8 mouse cellular contexts compared by ENCODE assay signal in the genomic region with DNA sequence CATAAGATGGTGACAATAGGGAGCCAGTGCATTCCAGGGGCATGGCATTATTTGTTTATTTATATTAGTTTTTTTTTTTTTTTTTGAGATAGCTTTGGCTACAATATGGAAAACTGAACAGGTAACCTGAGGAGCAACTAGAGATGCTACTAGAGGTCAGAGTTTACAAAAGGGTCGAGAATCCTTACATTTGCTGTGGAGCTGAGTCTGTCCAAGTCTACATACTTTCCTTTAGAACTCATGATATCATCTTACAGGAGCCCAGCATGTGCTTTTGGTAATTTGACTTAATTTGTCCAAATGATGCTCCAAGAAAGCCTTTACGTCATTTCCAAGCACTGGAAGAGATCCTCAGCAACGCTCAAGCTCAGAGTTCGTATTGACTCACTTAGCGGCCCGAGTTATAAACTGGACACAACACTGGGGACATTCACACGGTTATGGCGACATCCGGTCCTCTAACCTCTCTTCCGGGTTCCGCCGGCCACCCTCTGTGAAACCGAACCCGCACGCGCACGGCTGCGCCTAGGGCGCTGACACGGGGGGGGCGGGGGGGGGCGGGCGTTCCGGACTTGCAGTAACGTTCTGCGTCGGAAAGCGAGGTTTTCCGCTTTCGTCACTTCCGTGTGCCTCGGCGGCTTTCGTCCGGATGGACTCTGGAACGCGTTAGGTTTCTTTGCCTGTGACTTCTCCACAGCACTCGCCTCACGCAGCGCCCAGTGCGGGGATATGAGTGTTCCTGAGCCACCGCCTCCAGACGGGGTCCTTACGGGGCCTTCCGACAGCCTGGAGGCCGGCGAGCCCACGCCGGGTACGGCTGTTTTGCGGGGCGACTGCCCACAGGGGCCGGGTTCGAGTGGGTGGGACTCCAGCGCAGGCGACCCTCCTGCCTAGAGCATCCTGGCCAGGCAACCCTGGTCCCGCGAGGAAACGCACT. TPM values are rescaled to one million over a fixed set of nuclear protein-coding genes. Genes with fewer than 3 reads are reported as not detected.
DNase-seq lines count a peak whose midpoint lies in the region; ATAC-seq lines count a peak whose summit lies in the region.

A gene (plus strand): TSS at position 610 of the 937 bp plus-strand sequence.

- DNase-seq in B cell, adult 2 months: peak; percentile 91 to 92
- peak; percentile 99 for DNase-seq in brain, adult 2 months (ENCODE audit: low read depth, low spot score)
- peak; percentile 96 for DNase-seq in heart, embryonic 10.5 days (ENCODE audit: low spot score)
- peak; percentile 88 for DNase-seq in liver
- peak; percentile 83 to 90 for DNase-seq in spleen, postnatal 4 days (ENCODE audit: low spot score in 2 of 2)

- H3K4me1 ChIP-seq in heart, embryonic 10.5 days: peaks cover 9% of the 10 kb centered on the region
- H3K4me1 ChIP-seq in kidney, embryonic 15.5 days: peaks cover 9% of the 10 kb centered on the region

- peak; percentile 92 for ATAC-seq in erythroblast, adult 5-6 weeks (replicated peaks; ENCODE audit: low FRiP score, poor library complexity, severe bottlenecking)
- peak; percentile 97 for ATAC-seq in kidney, embryonic 15.5 days (replicated peaks; ENCODE audit: low FRiP score)
- peak; percentile 92 for ATAC-seq in monocyte, adult 5-6 weeks (replicated peaks; ENCODE audit: insufficient number of reproducible peaks, low FRiP score, low TSS enrichment, poor library complexity, severe bottlenecking)

- H3K27ac ChIP-seq in heart, embryonic 10.5 days: peak within 1 kb of the TSS; percentile 97
- H3K27ac ChIP-seq in kidney, embryonic 15.5 days: peak within 1 kb of the TSS; percentile 94

- no peaks in the 10 kb centered on the region for H3K9me3 ChIP-seq in heart, embryonic 10.5 days
- no peaks in the 10 kb centered on the region for H3K9me3 ChIP-seq in kidney, embryonic 15.5 days (replicated peaks)

- peak within 1 kb of the TSS; percentile 64 for H3K4me2 ChIP-seq in kidney, embryonic 15.5 days

- peak within 1 kb of the TSS; percentile 96 for H3K9ac ChIP-seq in kidney, embryonic 15.5 days

- peaks cover 2% of the 10 kb centered on the region; the same call in 1 of the 2 replicates for H3K36me3 ChIP-seq in heart, embryonic 10.5 days
- peaks cover 7% of the 10 kb centered on the region; the same call in 1 of the 2 replicates for H3K36me3 ChIP-seq in kidney, embryonic 15.5 days

- peak within 1 kb of the TSS; percentile 93 for H3K4me3 ChIP-seq in heart, embryonic 10.5 days
- H3K4me3 ChIP-seq in kidney, embryonic 15.5 days (replicated peaks): peak within 1 kb of the TSS; percentile 94

- peaks cover 15% of the 10 kb centered on the region; the same call in 1 of the 2 replicates for H3K27me3 ChIP-seq in heart, embryonic 10.5 days (ENCODE audit: insufficient read depth, poor library complexity, severe bottlenecking)
- peaks cover 21% of the 10 kb centered on the region for H3K27me3 ChIP-seq in kidney, embryonic 15.5 days

- 1% methylated on average over 51 of the region's 59 CpGs for WGBS in heart, embryonic 10.5 days
- WGBS in kidney, embryonic 15.5 days: under 1% methylated on average over 49 of the region's 59 CpGs

RNA-seq across cellular contexts. Expression of the gene that starts here (rescaled TPM):
- total RNA-seq in erythroblast, adult 5-6 weeks (2015; ENCODE audit: low replicate concordance): 3.1 and 20.2 TPM in 2 replicates
- 5.0 and 5.4 TPM in 2 replicates for total RNA-seq in erythroblast, adult 5-6 weeks (2017; ENCODE audit: low replicate concordance)
- 41.2 and 48.6 TPM in 2 replicates for polyA plus RNA-seq in heart, embryonic 10.5 days (2016; fragmentation: Nextera tagmentation; extraction: Ambion mirVana)
- 50.0 and 54.0 TPM in 2 replicates for polyA plus RNA-seq in kidney, embryonic 15.5 days (2015; fragmentation: Nextera tagmentation; extraction: Ambion mirVana)
- total RNA-seq in monocyte, adult 5-6 weeks (2017): 20.4 to 28.0 TPM (median 27.2 TPM) in 3 replicates

Comparison
In these comparisons a context has a peak if more than half of its experiments do, and no peak if none do; other contexts are left out.
1. Peak in every context shown above with its lines: DNase-seq, ATAC-seq, H3K4me3 ChIP-seq and H3K27ac ChIP-seq.